Mouse (Mus musculus): ENCODE results near the gene Grrp1.

Gene Grrp1

GRCm38 (mm10) chr4:134268102-134268655 is 14.3 kb upstream of the Grrp1 start:
- DNase-seq: no peak

- no peak for DNase-seq
These were observed 12.1 kb upstream of the Grrp1 start for GRCm38 (mm10) chr4:134265860-134266585.

GRCm38 (mm10) chr4:134263191-134263590 is 9.3 kb upstream of the Grrp1 start:
- peak; percentile 81 for DNase-seq

- no peak for DNase-seq
These were observed 4.4 kb upstream of the Grrp1 start for GRCm38 (mm10) chr4:134258354-134258753.

- no peak for DNase-seq
These were observed 3.5 kb upstream of the Grrp1 start for GRCm38 (mm10) chr4:134257198-134258009.

GRCm38 (mm10) chr4:134256407-134257197 is 2.7 kb upstream of the Grrp1 start:
- DNase-seq: peak; percentile 50

GRCm38 (mm10) chr4:134255854-134256253 is 1.9 kb upstream of the Grrp1 start:
- DNase-seq: no peak

- no peak for DNase-seq
These were observed 929 bp upstream of the Grrp1 start for GRCm38 (mm10) chr4:134254835-134255234.

GRCm38 (mm10) chr4:134252911-134253721 is 790 bp downstream of the Grrp1 start:
- peak; percentile 60 for DNase-seq

GRCm38 (mm10) chr4:134252131-134252910 is 1.6 kb downstream of the Grrp1 start:
- no peak for DNase-seq

GRCm38 (mm10) chr4:134251241-134252130 is 2.4 kb downstream of the Grrp1 start:
- no peak for DNase-seq

GRCm38 (mm10) chr4:134250930-134251240 is 3.0 kb downstream of the Grrp1 start:
- DNase-seq: no peak

- no peak for DNase-seq
These were observed 3.6 kb downstream of the Grrp1 start for GRCm38 (mm10) chr4:134250116-134250929.

GRCm38 (mm10) chr4:134249651-134250050 is 4.3 kb downstream of the Grrp1 start:
- DNase-seq: peak; percentile 64

GRCm38 (mm10) chr4:134246719-134247258 is 7.1 kb downstream of the Grrp1 start, which contains the start of gene Gm30191:
Gene Gm30191, plus strand, starts transcription at chr4:134246935.
- peak; percentile 60 for DNase-seq

GRCm38 (mm10) chr4:134246256-134246655 is 7.7 kb downstream of the Grrp1 start:
- peak; percentile 58 for DNase-seq

- peak; percentile 95 for DNase-seq
These were observed 8.6 kb downstream of the Grrp1 start, which contains the start of gene Zfp593 for GRCm38 (mm10) chr4:134245148-134245843. Gene Zfp593, minus strand, starts transcription at chr4:134245592.
